Mouse (Mus musculus): ENCODE data around the gene Hnrnpab.

Gene Hnrnpab

GRCm38 (mm10) chr11:51605602-51606446 is 823 bp downstream of the Hnrnpab start:
- DNase-seq (ENCODE audit: low read depth, low spot score), result peak; percentile 88

GRCm38 (mm10) chr11:51602253-51602652 is 4.4 kb downstream of the Hnrnpab start:
- DNase-seq (ENCODE audit: low read depth, low spot score), result peak; percentile 57

- no peak for DNase-seq (ENCODE audit: low read depth, low spot score)
Measured at GRCm38 (mm10) chr11:51597553-51597952, 9.1 kb downstream of the Hnrnpab start.

GRCm38 (mm10) chr11:51595459-51596083 is 11.1 kb downstream of the Hnrnpab start:
- DNase-seq (ENCODE audit: low read depth, low spot score), result no peak

- peak; percentile 25 for DNase-seq (ENCODE audit: low read depth, low spot score)
Measured at GRCm38 (mm10) chr11:51594715-51595350, 11.8 kb downstream of the Hnrnpab start.

GRCm38 (mm10) chr11:51593849-51594248 is 12.8 kb downstream of the Hnrnpab start:
- DNase-seq (ENCODE audit: low read depth, low spot score), result no peak

- DNase-seq (ENCODE audit: low read depth, low spot score), result no peak
Measured at GRCm38 (mm10) chr11:51593368-51593767, 13.3 kb downstream of the Hnrnpab start.

GRCm38 (mm10) chr11:51591915-51592314 is 14.7 kb downstream of the Hnrnpab start:
- DNase-seq (ENCODE audit: low read depth, low spot score), result no peak

- no peak for DNase-seq (ENCODE audit: low read depth, low spot score)
Measured at GRCm38 (mm10) chr11:51591168-51591567, 15.5 kb downstream of the Hnrnpab start.

- no peak for DNase-seq (ENCODE audit: low read depth, low spot score)
Measured at GRCm38 (mm10) chr11:51590002-51590401, 16.6 kb downstream of the Hnrnpab start.

GRCm38 (mm10) chr11:51588833-51589232 is 17.8 kb downstream of the Hnrnpab start:
- DNase-seq (ENCODE audit: low read depth, low spot score), result no peak

GRCm38 (mm10) chr11:51587059-51587458 is 19.6 kb downstream of the Hnrnpab start:
- DNase-seq (ENCODE audit: low read depth, low spot score), result no peak

- no peak for DNase-seq (ENCODE audit: low read depth, low spot score)
Measured at GRCm38 (mm10) chr11:51586411-51586810, 20.2 kb downstream of the Hnrnpab start.

- no peak for DNase-seq (ENCODE audit: low read depth, low spot score)
Measured at GRCm38 (mm10) chr11:51585608-51586252, 20.9 kb downstream of the Hnrnpab start.

- peak; percentile 98 for DNase-seq (ENCODE audit: low read depth, low spot score)
Measured at GRCm38 (mm10) chr11:51584431-51585248, 22.0 kb downstream of the Hnrnpab start, which contains the start of gene Phykpl. Phykpl (plus strand) TSS chr11:51584757.

- DNase-seq (ENCODE audit: low read depth, low spot score), result no peak
Measured at GRCm38 (mm10) chr11:51584057-51584430, 22.6 kb downstream of the Hnrnpab start.

- peak; percentile 64 for DNase-seq (ENCODE audit: low read depth, low spot score)
Measured at GRCm38 (mm10) chr11:51582713-51583112, 23.9 kb downstream of the Hnrnpab start.

GRCm38 (mm10) chr11:51579024-51579423 is 27.6 kb downstream of the Hnrnpab start:
- no peak for DNase-seq (ENCODE audit: low read depth, low spot score)

- DNase-seq (ENCODE audit: low read depth, low spot score), result no peak
Measured at GRCm38 (mm10) chr11:51577587-51577986, 29.1 kb downstream of the Hnrnpab start.

- no peak for DNase-seq (ENCODE audit: low read depth, low spot score)
Measured at GRCm38 (mm10) chr11:51576454-51576853, 30.2 kb downstream of the Hnrnpab start.

- no peak for DNase-seq (ENCODE audit: low read depth, low spot score)
Measured at GRCm38 (mm10) chr11:51568801-51569200, 37.8 kb downstream of the Hnrnpab start.
